Mouse (Mus musculus) layer of hippocampus, adult 8-10 months (tissue): Measurements from ENCODE around the gene Orc6. TPM values are rescaled to one million over a fixed set of nuclear protein-coding genes. Genes with fewer than 3 reads are reported as not detected.

ENCODE experiments used
- total RNA-seq, 4 experiments: library from RNA; stranded (reverse); gene quantifications; 2 replicates each; pipeline ENCODE4 v1.2.4; 2022

Gene Orc6
- total RNA-seq, 4 experiments from 2014 or later = 27.0 to 30.3 (median 29.1) TPM

Other genes starting within 250 kb of the Orc6 start
- gene Fbxw9, start 239.6 kb upstream of the Orc6 start, total RNA-seq = 10 to 100 TPM; 18.1 to 24.4 (median 23.6) TPM
- gene Gm5741, start 231.7 kb upstream of the Orc6 start, total RNA-seq = not detected
- gene Dhps, start 227.9 kb upstream of the Orc6 start, total RNA-seq = 10 to 100 TPM; 57.7 to 62.2 (median 59.1) TPM
- 10 to 100 TPM; 58.3 to 64.3 (median 61.7) TPM for gene Wdr83os, start 218.9 kb upstream of the Orc6 start, total RNA-seq
- gene Wdr83, start 218.3 kb upstream of the Orc6 start, total RNA-seq = 10 to 100 TPM; 20.1 to 32.5 (median 26.4) TPM
- 10 to 100 TPM; 33.4 to 98.9 (median 68.8) TPM for gene Man2b1, start 216.4 kb upstream of the Orc6 start, total RNA-seq
- 1 to 10 TPM; 6.1 to 8.9 (median 8.5) TPM for gene Zfp791, start 176.5 kb upstream of the Orc6 start, total RNA-seq
- not detected for gene Cks1brt, start 147.7 kb upstream of the Orc6 start, total RNA-seq
- gene Olfr371, start 73.6 kb upstream of the Orc6 start, total RNA-seq = not detected
- 100 to 1,000 TPM; 121 to 138 (median 129) TPM for gene Vps35, start 170 bp downstream of the Orc6 start, total RNA-seq
- gene Mylk3, start 86.7 kb downstream of the Orc6 start, total RNA-seq = 1 to 10 TPM; 1.3 to 8.9 (median 2.6) TPM
- 10 to 100 TPM in 3 of 4 experiments, 1 to 10 TPM in 1; 9.8 to 12.3 (median 11.4) TPM for gene 4921524J17Rik, start 133.2 kb downstream of the Orc6 start, total RNA-seq
- gene Gpt2, start 192.9 kb downstream of the Orc6 start, total RNA-seq = 10 to 100 TPM; 69.2 to 87.2 (median 74.1) TPM